17 mouse cellular contexts compared by ENCODE assay signal in genomic region chr7:16019256-16020094, GRCm38 (mm10). TPM values are rescaled to one million over a fixed set of nuclear protein-coding genes. Genes with fewer than 3 reads are reported as not detected.
DNase-seq lines count a peak whose midpoint lies in the region; ATAC-seq and TF ChIP-seq lines count a peak whose summit lies in the region.
"Had no signal": no experiment of that assay in that cellular context is flagged by ENCODE, and none has a peak within 500 bp of the region (broad histone marks: within the 10 kb centered on the region; RNA-seq: fewer than 3 reads in every experiment).

No protein-coding gene starts in this region.

- H3K4me2 ChIP-seq in kidney, postnatal 0 days (ENCODE audit: low read length) = no peak overlapping the region
- H3K4me2 ChIP-seq: embryonic facial prominence, embryonic 15.5 days; heart, embryonic 12.5 days; limb, embryonic 13.5 days; midbrain, embryonic 12.5 days; neural tube, embryonic 12.5 days had no signal

- no peak overlapping the region for H3K4me3 ChIP-seq in kidney, postnatal 0 days (replicated peaks; ENCODE audit: low read depth, low read length)
- peak overlapping the region; percentile 76 for H3K4me3 ChIP-seq in megakaryocyte, embryonic 14.5 days (replicated peaks)
- H3K4me3 ChIP-seq: embryonic facial prominence, embryonic 15.5 days; heart, embryonic 12.5 days; limb, embryonic 13.5 days; midbrain, embryonic 12.5 days; neural tube, embryonic 12.5 days had no signal

- peak; percentile 45 for DNase-seq in adrenal gland, postnatal 10 days
- DNase-seq in adrenal gland, adult 8-10 months = no peak
- no peak for DNase-seq in kidney, postnatal 0 days (ENCODE audit: low spot score)
- DNase-seq in kidney, postnatal 4 days = no peak
- DNase-seq in adipocyte (ENCODE audit: low spot score) = peak; percentile 31
- no peak for DNase-seq in thymus, postnatal 36 days
- DNase-seq in thymus, postnatal 25 days = no peak
- DNase-seq: B cell, adult 2 months; cerebellum, postnatal 10 days; right cerebral cortex, adult 18-20 months had no signal

- no peak for ATAC-seq in kidney, postnatal 0 days (replicated peaks; ENCODE audit: low FRiP score, low read depth)
- ATAC-seq: Patski had no signal

- H3K36me3 ChIP-seq in kidney, postnatal 0 days (ENCODE audit: insufficient read depth, low read length) = no peaks in the 10 kb centered on the region
- H3K36me3 ChIP-seq in megakaryocyte, embryonic 14.5 days (replicated peaks; ENCODE audit: low read length) = peaks cover 26% of the 10 kb centered on the region
- H3K36me3 ChIP-seq: embryonic facial prominence, embryonic 15.5 days; neural tube, embryonic 12.5 days had no signal

- no peaks in the 10 kb centered on the region for H3K9me3 ChIP-seq in kidney, postnatal 0 days (replicated peaks; ENCODE audit: low read length)
- no peaks in the 10 kb centered on the region for H3K9me3 ChIP-seq in megakaryocyte, embryonic 14.5 days
- H3K9me3 ChIP-seq: embryonic facial prominence, embryonic 15.5 days; heart, embryonic 12.5 days; limb, embryonic 13.5 days; midbrain, embryonic 12.5 days; neural tube, embryonic 12.5 days had no signal

- no peaks in the 10 kb centered on the region for H3K27me3 ChIP-seq in kidney, postnatal 0 days (ENCODE audit: insufficient read depth, low read length)
- no peaks in the 10 kb centered on the region for H3K27me3 ChIP-seq in megakaryocyte, embryonic 14.5 days (replicated peaks)
- H3K27me3 ChIP-seq: embryonic facial prominence, embryonic 15.5 days; heart, embryonic 12.5 days; limb, embryonic 13.5 days; midbrain, embryonic 12.5 days; neural tube, embryonic 12.5 days; Patski had no signal

- no peak for TF ChIP-seq CTCF in kidney, postnatal 0 days (IDR thresholded peaks at IDR 0.05; ENCODE audit: low read depth)

- 80% methylated on average over 5 of the region's 5 CpGs for WGBS in kidney, postnatal 0 days

- peak overlapping the region; percentile 31; the same call in 1 of the 2 replicates for H3K27ac ChIP-seq in kidney, postnatal 0 days
- H3K27ac ChIP-seq: embryonic facial prominence, embryonic 15.5 days; limb, embryonic 13.5 days; midbrain, embryonic 12.5 days; neural tube, embryonic 12.5 days had no signal

- H3K4me1 ChIP-seq in kidney, postnatal 0 days (replicated peaks; ENCODE audit: insufficient read depth, low read length) = no peaks in the 10 kb centered on the region
- H3K4me1 ChIP-seq in megakaryocyte, embryonic 14.5 days = peaks cover 92% of the 10 kb centered on the region

- H3K9ac ChIP-seq in kidney, postnatal 0 days (ENCODE audit: low read depth, low read length) = no peak overlapping the region
- H3K9ac ChIP-seq: embryonic facial prominence, embryonic 15.5 days; heart, embryonic 12.5 days; limb, embryonic 13.5 days; midbrain, embryonic 12.5 days; neural tube, embryonic 12.5 days had no signal

RNA-seq across cellular contexts. Expression of gene Bicra, which starts 28.2 kb away (rescaled TPM):
- total RNA-seq in adrenal gland, postnatal 10 days (2021) = 10 to 100 TPM in 1 of 2 experiments, 1 to 10 TPM in 1; 8.5 to 11.0 TPM
- 10 to 100 TPM in 3 of 4 experiments, 1 to 10 TPM in 1; 7.2 to 16.9 (median 10.6) TPM for total RNA-seq in adrenal gland, adult 8-10 months (2022)
- 3.2 and 3.3 TPM in 2 replicates for polyA plus RNA-seq in kidney, postnatal 0 days (2015; fragmentation: Nextera tagmentation; extraction: Ambion mirVana)
- polyA plus RNA-seq in megakaryocyte, embryonic 14.5 days (2012; ENCODE audit: insufficient read depth, low replicate concordance) = 30.6 and 132 TPM in 2 replicates

RNA-seq across cellular contexts. Expression of gene Zfp541, which starts 42.1 kb away (rescaled TPM):
- under 1 TPM; 0.09 TPM for total RNA-seq in adrenal gland, postnatal 10 days (2021)
- total RNA-seq in adrenal gland, adult 8-10 months (2022) = under 1 TPM in 3 of 4 experiments, not detected in 1; 0.10 to 0.28 (median 0.12) TPM
- 0.05 TPM in 2 replicates for polyA plus RNA-seq in kidney, postnatal 0 days (2015; fragmentation: Nextera tagmentation; extraction: Ambion mirVana)
- polyA plus RNA-seq in megakaryocyte, embryonic 14.5 days (2012; ENCODE audit: insufficient read depth, low replicate concordance) = 0.15 TPM in 1 of 2 replicates, not detected in the other
- polyA plus RNA-seq: midbrain, embryonic 12.5 days had no signal

RNA-seq across cellular contexts. Expression of gene Ehd2, which starts 52.1 kb away (rescaled TPM):
- 100 to 1,000 TPM; 140 to 156 TPM for total RNA-seq in adrenal gland, postnatal 10 days (2021)
- 10 to 100 TPM; 23.3 to 100.0 (median 41.1) TPM for total RNA-seq in adrenal gland, adult 8-10 months (2022)
- polyA plus RNA-seq in kidney, postnatal 0 days (2015; fragmentation: Nextera tagmentation; extraction: Ambion mirVana) = 24.6 and 26.6 TPM in 2 replicates
- 0.84 and 0.93 TPM in 2 replicates for polyA plus RNA-seq in megakaryocyte, embryonic 14.5 days (2012; ENCODE audit: insufficient read depth, low replicate concordance)

Comparison
In these comparisons a context has a peak if more than half of its experiments do, and no peak if none do; other contexts are left out.
1. DNase-seq: peak in adrenal gland, postnatal 10 days (single experiment) and adipocyte (single experiment); none in adrenal gland, adult 8-10 months (single experiment), kidney, postnatal 0 days (single experiment), kidney, postnatal 4 days (0 of 2), thymus, postnatal 36 days (0 of 2) and thymus, postnatal 25 days (single experiment).